In the genomic region with DNA sequence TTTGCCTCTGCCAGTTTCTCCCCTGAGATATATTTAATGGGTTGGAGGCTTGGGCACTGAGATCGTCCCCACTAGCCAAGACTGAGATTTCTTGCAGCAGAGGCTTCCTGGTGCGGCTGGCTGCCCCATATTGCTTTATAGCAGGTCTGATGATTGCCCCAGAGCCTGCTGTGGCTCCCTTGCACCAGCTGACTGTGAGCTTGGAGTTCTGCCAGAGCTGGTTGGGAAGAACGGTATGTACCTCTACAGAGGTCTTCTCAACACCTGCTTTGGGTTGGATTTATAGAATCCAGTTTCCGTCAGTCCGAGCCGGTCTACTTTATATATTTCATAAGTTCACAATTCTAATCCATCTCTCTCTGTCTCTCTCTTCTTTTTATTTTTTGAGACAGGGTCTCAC, we compare ENCODE assay signal across 12 mouse cellular contexts. TPM values are rescaled to one million over a fixed set of nuclear protein-coding genes. Genes with fewer than 3 reads are reported as not detected.
DNase-seq lines count a peak whose midpoint lies in the region; ATAC-seq lines count a peak whose summit lies in the region.
"Had no signal": no experiment of that assay in that cellular context is flagged by ENCODE, and none has a peak within 500 bp of the region (broad histone marks: within the 10 kb centered on the region; RNA-seq: fewer than 3 reads in every experiment).

No protein-coding gene starts in this region.

- 77% methylated on average over 6 of the region's 6 CpGs for WGBS in kidney, embryonic 14.5 days
- WGBS in heart, embryonic 16.5 days = 54% methylated on average over 6 of the region's 6 CpGs
- WGBS in midbrain, embryonic 10.5 days = 91% methylated on average over 6 of the region's 6 CpGs
- WGBS in midbrain, embryonic 15.5 days = 83% methylated on average over 6 of the region's 6 CpGs

- H3K4me2 ChIP-seq in kidney, embryonic 14.5 days (replicated peaks; ENCODE audit: low read depth, low read length) = no peak overlapping the region
- H3K4me2 ChIP-seq in heart, embryonic 16.5 days (ENCODE audit: low read depth, low read length) = no peak overlapping the region
- no peak overlapping the region for H3K4me2 ChIP-seq in midbrain, embryonic 15.5 days
- H3K4me2 ChIP-seq: forebrain, embryonic 12.5 days; limb, embryonic 13.5 days; midbrain, embryonic 13.5 days had no signal

- H3K9me3 ChIP-seq in kidney, embryonic 14.5 days (ENCODE audit: control insufficient read depth, low read length) = no peaks in the 10 kb centered on the region
- H3K9me3 ChIP-seq in heart, embryonic 16.5 days (replicated peaks; ENCODE audit: control insufficient read depth, low read length) = no peaks in the 10 kb centered on the region
- no peaks in the 10 kb centered on the region for H3K9me3 ChIP-seq in midbrain, embryonic 10.5 days (replicated peaks)
- H3K9me3 ChIP-seq in midbrain, embryonic 15.5 days = no peaks in the 10 kb centered on the region
- H3K9me3 ChIP-seq: forebrain, embryonic 12.5 days; limb, embryonic 13.5 days; midbrain, embryonic 13.5 days had no signal

- DNase-seq in kidney, adult 8-10 months = peak; percentile 62 to 76
- DNase-seq in adrenal gland, postnatal 25 days = peak; percentile 33
- DNase-seq in lung, postnatal 10 days = peak; percentile 49
- no peak for DNase-seq in midbrain, embryonic 10.5 days (ENCODE audit: low spot score)
- DNase-seq: thymus, postnatal 4 days had no signal

- peaks cover 10% of the 10 kb centered on the region; the same call in 1 of the 2 replicates for H3K36me3 ChIP-seq in kidney, embryonic 14.5 days (ENCODE audit: control insufficient read depth, insufficient read depth, low read length)
- peaks cover 3% of the 10 kb centered on the region; the same call in 1 of the 2 replicates for H3K36me3 ChIP-seq in heart, embryonic 16.5 days (ENCODE audit: control insufficient read depth, insufficient read depth)
- peaks cover 50% of the 10 kb centered on the region for H3K36me3 ChIP-seq in midbrain, embryonic 10.5 days
- no peaks in the 10 kb centered on the region for H3K36me3 ChIP-seq in midbrain, embryonic 15.5 days (replicated peaks)

- ATAC-seq in kidney, embryonic 14.5 days (ENCODE audit: low FRiP score, low TSS enrichment) = no peak
- no peak for ATAC-seq in heart, embryonic 16.5 days (replicated peaks; ENCODE audit: extremely low read depth, insufficient read depth, low FRiP score)
- ATAC-seq in midbrain, embryonic 15.5 days (replicated peaks) = no peak
- ATAC-seq: midbrain, embryonic 13.5 days had no signal

- no peak overlapping the region for H3K27ac ChIP-seq in kidney, embryonic 14.5 days (ENCODE audit: low read depth, low read length)
- H3K27ac ChIP-seq in heart, embryonic 16.5 days (ENCODE audit: low read length) = 0 out of 2 replicates have a peak overlapping the region, but pooled peaks have one; percentile 22
- H3K27ac ChIP-seq in midbrain, embryonic 10.5 days (replicated peaks) = no peak overlapping the region
- no peak overlapping the region for H3K27ac ChIP-seq in midbrain, embryonic 15.5 days
- H3K27ac ChIP-seq: forebrain, embryonic 12.5 days; limb, embryonic 13.5 days; midbrain, embryonic 13.5 days had no signal

- no peak overlapping the region for H3K9ac ChIP-seq in kidney, embryonic 14.5 days (ENCODE audit: low read depth, low read length)
- H3K9ac ChIP-seq in heart, embryonic 16.5 days (ENCODE audit: low read length) = 0 out of 2 replicates have a peak overlapping the region, but pooled peaks have one; percentile 19
- no peak overlapping the region for H3K9ac ChIP-seq in midbrain, embryonic 15.5 days
- H3K9ac ChIP-seq: forebrain, embryonic 12.5 days; limb, embryonic 13.5 days; midbrain, embryonic 13.5 days had no signal

- no peaks in the 10 kb centered on the region for H3K4me1 ChIP-seq in kidney, embryonic 14.5 days (ENCODE audit: control insufficient read depth, insufficient read depth, low read length)
- peaks cover 32% of the 10 kb centered on the region for H3K4me1 ChIP-seq in heart, embryonic 16.5 days (ENCODE audit: control insufficient read depth, insufficient read depth, low read length)
- H3K4me1 ChIP-seq in midbrain, embryonic 10.5 days = no peaks in the 10 kb centered on the region
- H3K4me1 ChIP-seq in midbrain, embryonic 15.5 days = no peaks in the 10 kb centered on the region
- H3K4me1 ChIP-seq: forebrain, embryonic 12.5 days had no signal

- H3K4me3 ChIP-seq in kidney, embryonic 14.5 days (ENCODE audit: low read length) = no peak overlapping the region
- H3K4me3 ChIP-seq in heart, embryonic 16.5 days (ENCODE audit: low read length) = no peak overlapping the region
- H3K4me3 ChIP-seq in midbrain, embryonic 10.5 days = no peak overlapping the region
- no peak overlapping the region for H3K4me3 ChIP-seq in midbrain, embryonic 15.5 days
- H3K4me3 ChIP-seq: forebrain, embryonic 12.5 days; limb, embryonic 13.5 days; midbrain, embryonic 13.5 days had no signal

- no peaks in the 10 kb centered on the region for H3K27me3 ChIP-seq in kidney, embryonic 14.5 days (ENCODE audit: control insufficient read depth, insufficient read depth, low read length)
- no peaks in the 10 kb centered on the region for H3K27me3 ChIP-seq in heart, embryonic 16.5 days (ENCODE audit: control insufficient read depth, insufficient read depth, low read length)
- H3K27me3 ChIP-seq in midbrain, embryonic 10.5 days (ENCODE audit: low read depth, poor library complexity, severe bottlenecking) = no peaks in the 10 kb centered on the region
- H3K27me3 ChIP-seq in midbrain, embryonic 15.5 days (replicated peaks) = no peaks in the 10 kb centered on the region
- H3K27me3 ChIP-seq: forebrain, embryonic 12.5 days; limb, embryonic 13.5 days; midbrain, embryonic 13.5 days had no signal

RNA-seq across cellular contexts. Expression of a gene that starts 59.4 kb away (rescaled TPM):
- 5.1 and 5.6 TPM in 2 replicates for polyA plus RNA-seq in kidney, embryonic 14.5 days (2014; fragmentation: Nextera tagmentation; extraction: Ambion mirVana)
- not detected in 2 replicates for total RNA-seq in adrenal gland, postnatal 25 days (2021)
- polyA plus RNA-seq in heart, embryonic 16.5 days (2015; fragmentation: Nextera tagmentation; extraction: Ambion mirVana) = 2.1 and 3.1 TPM in 2 replicates
- 2.8 and 5.0 TPM in 2 replicates for polyA plus RNA-seq in midbrain, embryonic 10.5 days (2016; fragmentation: Nextera tagmentation; extraction: Ambion mirVana)
- 1.3 and 1.9 TPM in 2 replicates for polyA plus RNA-seq in midbrain, embryonic 15.5 days (2015; fragmentation: Nextera tagmentation; extraction: Ambion mirVana)
- polyA plus RNA-seq: cortical plate, adult 2 months had no signal
